Mouse (Mus musculus) testis, adult 2 months (tissue): ENCODE data around the gene Mfsd2a.

Source experiments
- CTCF ChIP-seq: fragments of 200-500 bp; IDR thresholded peaks from 2 replicates; pipeline ENCODE4 v1.5.1; 2012; ENCODE audit warnings: low read depth, mild to moderate bottlenecking, inconsistent platforms, low read length, moderate library complexity; ENCODE audit not compliant: control insufficient read depth, insufficient read depth, insufficient replicate concordance
- POLR2A ChIP-seq: fragments of 200-500 bp; IDR thresholded peaks from 2 replicates; pipeline ENCODE4 v1.6.1; 2012; ENCODE audit warnings: low read depth, mild to moderate bottlenecking, inconsistent platforms, low read length, moderate library complexity; ENCODE audit not compliant: control insufficient read depth

DNA sequence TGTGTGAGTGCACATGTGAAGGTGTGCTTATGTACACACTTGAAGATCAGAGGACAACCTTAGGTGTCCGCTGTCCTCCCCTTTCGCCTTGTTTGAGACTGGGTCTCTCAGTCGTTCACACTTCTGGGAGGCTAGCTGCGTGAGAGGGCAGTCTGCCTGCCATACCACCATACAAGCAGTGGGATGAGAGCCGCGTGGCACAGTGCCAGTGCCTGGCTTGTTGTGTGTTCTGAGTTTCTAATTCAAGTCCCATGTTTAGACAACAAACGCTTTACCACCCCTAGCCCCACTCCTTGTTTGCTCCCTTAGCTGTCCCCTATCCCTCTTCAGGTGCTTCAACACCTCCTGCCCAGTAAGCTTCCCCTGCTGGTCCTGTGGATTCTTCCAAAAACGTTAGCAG is 11.1 kb upstream of the Mfsd2a start:
- TF ChIP-seq CTCF (no peak), POLR2A (no peak)
